Mouse (Mus musculus): ENCODE data around the gene Hip1.

Hip1 gene

DNA sequence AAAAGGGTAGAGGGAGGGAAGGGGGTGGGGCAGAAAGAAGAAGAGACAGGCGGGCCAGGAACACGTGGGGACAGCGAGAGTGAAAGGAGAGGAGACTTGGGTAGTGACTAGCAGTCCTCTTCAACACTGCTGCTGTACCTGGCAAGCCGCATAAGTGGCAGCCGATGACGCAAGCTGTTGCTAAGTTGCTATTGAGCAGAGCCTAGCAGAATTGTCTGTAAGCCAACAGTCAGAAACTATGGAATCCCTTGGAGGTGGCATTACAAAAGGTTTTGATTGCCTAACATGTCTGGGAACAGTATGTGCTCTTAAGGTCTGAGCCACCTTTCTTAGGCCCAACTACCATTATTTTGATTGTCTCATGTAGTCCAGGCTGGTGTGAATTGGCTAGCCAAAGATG is 176.6 kb downstream of the Hip1 start:
- DNase-seq (ENCODE audit: low spot score in 2 of 2): no peak

DNA sequence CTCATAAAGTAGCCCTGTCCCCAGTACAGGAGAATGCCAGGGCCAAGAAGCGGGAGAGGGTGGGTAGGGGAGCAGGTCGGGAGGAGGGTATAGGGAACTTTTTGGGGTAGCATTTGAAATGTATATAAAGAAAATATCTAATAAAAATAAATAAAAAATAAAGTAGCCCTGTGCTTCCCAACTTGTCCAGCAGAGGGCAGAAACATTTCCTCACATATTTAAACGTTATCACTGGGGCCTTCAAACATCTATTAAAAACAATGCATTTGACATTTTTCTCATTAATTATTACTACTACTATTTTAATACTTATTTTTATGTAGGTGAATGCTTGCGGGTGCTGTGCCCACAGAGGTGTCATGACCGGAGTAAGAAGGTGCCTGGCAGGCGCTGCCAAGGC is 177.1 kb downstream of the Hip1 start:
- no peak for DNase-seq (ENCODE audit: low spot score in 2 of 2)

DNA sequence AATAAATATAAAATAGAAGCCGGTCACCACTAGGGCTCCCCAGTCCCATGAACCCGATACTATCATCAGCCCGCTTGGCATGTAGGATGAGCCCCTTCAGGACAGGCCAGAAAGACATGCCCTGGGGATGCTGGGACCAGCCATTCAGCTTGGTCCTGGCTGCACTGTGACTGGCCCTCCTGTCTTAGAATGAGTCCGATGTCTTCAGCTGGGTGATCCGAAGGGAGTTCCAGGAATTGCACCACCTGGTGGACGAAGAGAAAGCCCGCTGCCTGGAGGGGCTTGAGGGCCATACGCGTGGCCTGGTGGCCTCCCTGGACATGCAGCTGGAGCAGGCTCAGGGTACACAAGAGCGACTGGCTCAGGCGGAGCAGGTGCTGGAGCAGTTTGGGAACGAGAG is 181.4 kb downstream of the Hip1 start:
- DNase-seq (ENCODE audit: low spot score in 2 of 2): no peak

DNA sequence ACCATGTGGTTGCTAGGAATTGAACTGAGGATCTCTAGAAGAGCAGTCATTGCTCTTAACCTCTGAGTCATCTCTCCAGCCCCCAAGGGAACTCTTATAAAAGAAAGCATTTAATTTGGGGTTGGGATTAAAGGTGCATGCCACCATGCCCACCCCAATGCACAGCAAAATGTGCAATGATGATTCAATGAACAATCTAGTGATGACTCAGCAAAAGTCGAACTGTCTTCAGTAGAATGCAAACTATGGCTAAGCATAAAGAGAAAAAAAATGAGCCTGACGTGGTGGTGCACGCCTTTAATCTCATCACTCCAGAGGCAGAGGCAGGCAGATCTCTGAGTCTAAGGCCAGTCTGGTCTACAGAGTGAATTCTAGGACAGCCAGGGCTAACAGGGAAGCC is 182.3 kb downstream of the Hip1 start:
- DNase-seq (ENCODE audit: low spot score in 2 of 2): no peak

DNA sequence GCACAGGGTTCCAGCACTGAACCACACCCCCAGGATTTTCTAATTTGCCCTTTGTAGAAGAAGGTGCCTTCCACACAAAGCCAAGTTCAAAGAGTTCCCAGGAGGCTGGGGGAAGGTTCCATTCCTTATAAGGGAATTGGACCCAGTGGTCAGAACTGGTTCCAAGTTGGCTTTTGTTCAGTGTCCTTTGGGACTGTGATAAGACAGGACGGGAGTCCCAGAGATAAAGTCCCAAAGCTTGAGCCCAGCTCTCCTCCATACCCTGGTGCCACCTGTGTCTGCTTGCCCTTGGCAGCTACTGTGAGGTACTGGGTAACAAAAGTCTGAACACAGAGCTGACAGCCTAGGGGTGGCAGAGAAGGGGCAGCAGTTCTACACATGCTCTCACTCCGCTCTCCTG is 185.1 kb downstream of the Hip1 start:
- DNase-seq (ENCODE audit: low spot score in 2 of 2): no peak

DNA sequence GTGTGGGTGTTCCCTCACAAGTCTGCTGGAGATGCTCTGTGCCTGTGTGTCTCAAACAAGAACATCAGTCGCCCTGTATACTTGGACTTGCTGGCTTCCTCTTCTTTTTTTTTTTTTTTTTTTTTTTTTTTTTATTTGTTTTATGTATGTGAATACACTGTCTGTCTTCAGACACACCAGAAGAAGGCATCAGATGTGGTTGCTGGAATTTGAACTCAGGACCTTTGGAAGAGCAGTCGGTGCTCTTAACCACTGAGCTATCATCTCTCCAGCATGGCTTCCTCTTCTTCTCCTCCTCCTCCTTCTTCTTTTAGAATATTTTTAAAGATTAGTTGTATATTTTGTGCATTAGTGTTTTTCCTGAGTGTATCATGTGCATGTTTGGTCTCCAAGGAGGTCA is 187.4 kb downstream of the Hip1 start:
- DNase-seq (ENCODE audit: low spot score in 2 of 2): peak; percentile 53 to 63

Measured in thymus, postnatal 10 days (tissue).